Mouse (Mus musculus) ES-Bruce4 (cell line): ENCODE results near the gene Bid.

ENCODE experiments used
- CTCF ChIP-seq: IDR thresholded peaks from one replicate; pipeline ENCODE4 v1.8.1; 2011; ENCODE audit warnings: low read depth, low read length
- EP300 ChIP-seq: IDR thresholded peaks from 2 replicates; pipeline ENCODE4 v1.6.1; 2011; ENCODE audit warnings: low read depth, low read length; ENCODE audit not compliant: insufficient read depth
- POLR2A ChIP-seq: IDR thresholded peaks from one replicate; pipeline ENCODE4 v1.8.1; 2011; ENCODE audit warnings: low read length; ENCODE audit not compliant: insufficient read depth

- no peak for TF ChIP-seq POLR2A
- TF ChIP-seq CTCF, result no peak
- no peak for TF ChIP-seq EP300
These were observed 2.9 kb downstream of the Bid start for GRCm38 (mm10) chr6:120913783-120914182.
